Mouse (Mus musculus) C2C12 (cell line): ENCODE measurements around the gene Tecpr2. TPM values are rescaled to one million over a fixed set of nuclear protein-coding genes. Genes with fewer than 3 reads are reported as not detected.

Experiments used
- H3K27me3 ChIP-seq: one replicate; pipeline ENCODE4 v1.6.1; 2011; ENCODE audit not compliant: control insufficient read depth, insufficient read depth, insufficient read length
- H3K36me3 ChIP-seq: one replicate; pipeline ENCODE4 v1.6.1; 2011; ENCODE audit not compliant: control insufficient read depth, insufficient read depth
- H3K4me3 ChIP-seq: one replicate; pipeline ENCODE4 v1.5.1; 2011; ENCODE audit warnings: mild to moderate bottlenecking, control low read depth; ENCODE audit not compliant: poor library complexity, insufficient read depth, severe bottlenecking
- H3K79me2 ChIP-seq: one replicate; pipeline ENCODE4 v1.6.1; 2011; ENCODE audit not compliant: control insufficient read depth, insufficient read depth
- H3K79me3 ChIP-seq: one replicate; pipeline ENCODE4 v1.6.1; 2011; ENCODE audit warnings: low read depth, control low read depth
- H3ac ChIP-seq: one replicate; pipeline ENCODE3; 2011; ENCODE audit warnings: low read depth; ENCODE audit not compliant: control insufficient read depth, insufficient read length
- CEBPB ChIP-seq: IDR thresholded peaks from one replicate; pipeline ENCODE4 v1.6.1; 2011; ENCODE audit warnings: low read depth, mild to moderate bottlenecking, control low read depth, moderate library complexity
- CTCF ChIP-seq: IDR thresholded peaks from one replicate; pipeline ENCODE4 v1.5.1; 2011; ENCODE audit not compliant: control insufficient read depth, insufficient read depth, insufficient read length
- FOSL1 ChIP-seq: IDR thresholded peaks from one replicate; pipeline ENCODE4 v1.8.0; 2011; ENCODE audit warnings: mild to moderate bottlenecking, low read length; ENCODE audit not compliant: poor library complexity, insufficient read depth, severe bottlenecking
- MAX ChIP-seq: IDR thresholded peaks from one replicate; pipeline ENCODE4 v1.6.1; 2011; ENCODE audit warnings: mild to moderate bottlenecking, control low read depth
- MYOD1 ChIP-seq: IDR thresholded peaks from one replicate; pipeline ENCODE4 v1.6.1; 2011; ENCODE audit warnings: low read depth; ENCODE audit not compliant: control insufficient read depth, insufficient read length
- MYOG ChIP-seq: IDR thresholded peaks from one replicate; pipeline ENCODE4 v1.6.1; 2011; ENCODE audit not compliant: control insufficient read depth, insufficient read length; ENCODE audit errors: extremely low read depth
- USF1 ChIP-seq: IDR thresholded peaks from one replicate; pipeline ENCODE4 v1.6.1; 2011; ENCODE audit warnings: low read depth, mild to moderate bottlenecking, control low read depth, moderate library complexity
- polyA plus RNA-seq: library from polyadenylated mRNA; unstranded; fragments of >200 nt; fragmentation: generic; extraction: Trizol; gene quantifications from one replicate; pipeline ENCODE4 v1.2.1, GENCODE M21; 2012; ENCODE audit warnings: missing spikeins

Gene Tecpr2
- polyA plus RNA-seq, 1 experiment: 3.4 TPM

DNA sequence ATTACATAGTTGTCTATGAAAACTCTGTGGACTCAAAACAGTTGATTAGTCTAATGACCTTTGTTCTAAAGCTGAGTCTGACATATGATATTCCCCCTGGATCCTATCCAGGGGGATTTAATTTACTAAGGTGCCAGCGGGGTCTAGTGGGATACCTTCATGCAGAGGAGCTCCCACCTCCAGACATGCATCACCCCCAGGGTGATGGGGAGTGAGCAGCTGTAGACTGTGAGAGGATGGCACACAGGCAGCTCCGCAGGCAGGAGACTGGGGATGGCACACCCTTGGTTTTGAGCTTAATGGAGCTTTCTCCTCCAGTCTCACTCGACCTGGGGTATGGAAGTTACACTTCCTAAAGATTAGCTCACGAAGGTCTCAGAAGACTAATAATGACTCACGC is 32.5 kb downstream of the Tecpr2 start:
- Histone ChIP-seq H3K79me2 (no peaks in the 10 kb centered on the region), H3K36me3 (peaks cover 13% of the 10 kb centered on the region)

GRCm38 (mm10) chr12:110932820-110933219 is 43.8 kb downstream of the Tecpr2 start:
- Histone ChIP-seq H3K36me3 (peaks cover 31% of the 10 kb centered on the region), H3K4me3 (no peak overlapping the region), H3K27me3 (no peaks in the 10 kb centered on the region), H3K79me2 (no peaks in the 10 kb centered on the region), H3ac (no peak overlapping the region), H3K79me3 (no peaks in the 10 kb centered on the region)
- TF ChIP-seq MAX (no peak), MYOG (no peak), CEBPB (no peak), FOSL1 (no peak), MYOD1 (no peak), USF1 (no peak)

More for the DNA sequence above, 32.5 kb downstream of the Tecpr2 start:
- H3K4me3 ChIP-seq: no peak overlapping the region
- no peaks in the 10 kb centered on the region for H3K79me3 ChIP-seq
- H3K27me3 ChIP-seq: no peaks in the 10 kb centered on the region
- no peak overlapping the region for H3ac ChIP-seq
- no peak for TF ChIP-seq MAX
- TF ChIP-seq FOSL1: no peak
- TF ChIP-seq CEBPB: no peak
- TF ChIP-seq USF1: no peak
- no peak for TF ChIP-seq MYOG

GRCm38 (mm10) chr12:110935983-110936620 is 47.0 kb downstream of the Tecpr2 start:
- no peaks in the 10 kb centered on the region for H3K79me3 ChIP-seq
- H3ac ChIP-seq: no peak overlapping the region
- no peaks in the 10 kb centered on the region for H3K79me2 ChIP-seq
- peaks cover 22% of the 10 kb centered on the region for H3K36me3 ChIP-seq
- H3K27me3 ChIP-seq: no peaks in the 10 kb centered on the region
- H3K4me3 ChIP-seq: no peak overlapping the region
- no peak for TF ChIP-seq CEBPB
- no peak for TF ChIP-seq MYOG
- TF ChIP-seq CTCF: peak; percentile 93
- no peak for TF ChIP-seq FOSL1
- no peak for TF ChIP-seq USF1
- peak; percentile 26 for TF ChIP-seq MAX
- TF ChIP-seq MYOD1: no peak

DNA sequence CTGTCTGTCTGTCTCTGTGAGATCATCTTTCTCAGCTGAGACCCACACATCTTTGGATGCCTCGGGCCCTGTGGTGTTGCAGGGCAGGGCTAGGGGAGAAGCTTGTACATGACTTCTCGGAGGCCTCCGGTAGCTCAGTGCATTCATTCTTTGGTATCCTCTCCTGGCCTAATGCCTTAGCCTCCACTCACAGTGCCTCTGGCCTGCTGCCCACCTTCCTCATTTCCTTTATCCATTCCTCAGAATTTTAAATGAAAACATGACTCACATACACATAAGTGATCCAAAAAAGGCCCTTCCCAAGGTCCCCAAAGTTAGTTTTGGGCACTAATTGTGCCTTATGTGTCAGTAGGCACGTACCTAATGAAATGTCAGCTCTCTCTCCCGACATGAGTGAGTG is 48.4 kb downstream of the Tecpr2 start:
- no peaks in the 10 kb centered on the region for H3K79me2 ChIP-seq
- no peaks in the 10 kb centered on the region for H3K79me3 ChIP-seq
- H3K27me3 ChIP-seq: no peaks in the 10 kb centered on the region
- H3ac ChIP-seq: no peak overlapping the region
- peaks cover 24% of the 10 kb centered on the region for H3K36me3 ChIP-seq
- TF ChIP-seq MYOD1 (no peak), MAX (no peak), USF1 (no peak), CEBPB (no peak), CTCF (no peak)
- no peak overlapping the region for H3K4me3 ChIP-seq

DNA sequence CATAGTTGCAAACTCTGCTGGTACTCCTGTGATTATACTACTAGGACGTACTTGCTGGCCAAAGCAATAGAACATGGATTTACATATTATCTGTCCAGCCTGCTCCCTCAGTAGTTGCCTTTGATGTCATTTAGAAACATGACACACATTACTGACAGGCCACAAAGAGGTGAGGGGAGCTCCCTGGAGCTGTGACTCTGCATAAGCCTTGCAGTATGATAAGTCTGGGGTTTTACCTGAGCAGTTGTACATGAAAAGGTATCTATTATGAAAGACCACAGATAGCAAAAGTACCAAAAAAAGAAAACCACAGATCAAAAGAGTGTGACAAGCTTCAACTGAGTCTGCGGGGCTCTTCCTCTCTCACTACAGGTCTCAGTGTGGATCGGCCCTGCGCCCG is 50.3 kb downstream of the Tecpr2 start:
- Histone ChIP-seq H3K79me3 (no peaks in the 10 kb centered on the region), H3K36me3 (peaks cover 19% of the 10 kb centered on the region), H3ac (no peak overlapping the region), H3K79me2 (no peaks in the 10 kb centered on the region), H3K27me3 (no peaks in the 10 kb centered on the region), H3K4me3 (no peak overlapping the region)
- no peak for TF ChIP-seq MYOG
- no peak for TF ChIP-seq MAX
- no peak for TF ChIP-seq CTCF
- no peak for TF ChIP-seq FOSL1
- TF ChIP-seq CEBPB: no peak
- TF ChIP-seq USF1: no peak
- TF ChIP-seq MYOD1: no peak

DNA sequence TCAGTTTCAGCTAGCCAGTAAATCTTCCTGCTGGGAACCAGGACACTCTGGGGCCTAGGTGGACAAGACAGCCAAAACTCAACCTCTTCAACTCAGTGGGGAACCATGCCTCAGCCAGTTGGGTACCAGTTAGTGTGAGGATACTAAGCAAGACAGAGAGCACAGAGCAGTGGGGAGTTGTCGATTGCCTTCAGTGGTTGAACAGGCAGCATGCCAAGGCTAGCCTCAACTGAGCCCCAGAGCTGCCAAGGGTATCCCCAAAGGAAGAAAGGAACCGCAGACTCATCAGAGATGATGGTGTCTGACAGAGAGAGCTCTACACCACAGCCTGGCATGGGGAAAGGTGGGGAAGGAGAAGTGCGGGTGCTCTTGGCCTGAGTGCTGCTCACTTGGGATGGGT is 51.8 kb downstream of the Tecpr2 start:
- H3K36me3 ChIP-seq: peaks cover 19% of the 10 kb centered on the region
- no peak for TF ChIP-seq MYOD1
- TF ChIP-seq USF1: no peak
- no peak for TF ChIP-seq MAX
- no peak for TF ChIP-seq MYOG
- no peaks in the 10 kb centered on the region for H3K79me2 ChIP-seq
- no peaks in the 10 kb centered on the region for H3K79me3 ChIP-seq
- H3K4me3 ChIP-seq: no peak overlapping the region
- H3ac ChIP-seq: no peak overlapping the region
- H3K27me3 ChIP-seq: no peaks in the 10 kb centered on the region
